Mouse (Mus musculus) embryo, embryonic 11 days (tissue): ENCODE measurements around the gene Vinac1.
A peak's percentile ranks its signal among the peaks of the same experiment; 100 is the strongest.
"Not testable (repeated sequence)": the region's sequence is repeated elsewhere in the genome, so short reads cannot be mapped to it uniquely, and the experiment has no call there.

Source experiments
- DNase-seq: peaks from one replicate; pipeline ENCODE4 v3.0.0-alpha.2; 2015

Vinac1 gene

DNA sequence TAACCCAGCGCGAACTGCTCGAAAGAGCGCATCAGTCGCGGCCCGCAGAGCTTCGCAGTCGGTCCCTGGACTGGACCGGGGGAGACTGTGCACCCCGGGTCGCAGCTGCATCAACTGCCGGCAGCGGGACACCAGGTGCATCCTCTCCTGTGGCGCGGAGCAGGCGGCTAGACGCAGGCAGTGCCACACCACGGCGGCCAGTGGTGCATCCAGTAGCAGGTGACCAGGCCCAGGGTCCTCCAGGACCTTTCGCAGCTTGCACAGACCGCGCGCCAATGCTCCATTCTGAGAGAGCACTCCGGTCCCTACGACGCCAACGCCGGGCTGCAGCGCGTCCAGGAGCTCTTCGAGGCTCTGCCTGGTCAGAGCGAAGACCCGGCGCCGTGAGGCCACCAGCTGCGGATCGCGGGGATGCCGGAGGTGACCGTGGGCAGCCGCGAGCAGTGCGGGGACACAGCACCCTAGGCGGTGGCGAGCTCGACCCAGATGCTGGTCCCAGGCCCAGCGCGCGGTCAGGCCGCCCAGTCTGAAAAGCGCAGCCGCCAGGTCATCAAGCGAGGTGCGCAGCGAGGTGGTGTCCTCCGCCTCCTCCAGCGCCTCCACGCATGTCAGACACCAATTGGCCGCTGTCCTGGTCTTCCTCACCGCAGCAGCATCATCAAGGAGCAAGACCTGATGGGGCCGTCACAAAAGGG, 8.9 kb downstream of the Vinac1 start:
- DNase-seq: peak; percentile 71

DNA sequence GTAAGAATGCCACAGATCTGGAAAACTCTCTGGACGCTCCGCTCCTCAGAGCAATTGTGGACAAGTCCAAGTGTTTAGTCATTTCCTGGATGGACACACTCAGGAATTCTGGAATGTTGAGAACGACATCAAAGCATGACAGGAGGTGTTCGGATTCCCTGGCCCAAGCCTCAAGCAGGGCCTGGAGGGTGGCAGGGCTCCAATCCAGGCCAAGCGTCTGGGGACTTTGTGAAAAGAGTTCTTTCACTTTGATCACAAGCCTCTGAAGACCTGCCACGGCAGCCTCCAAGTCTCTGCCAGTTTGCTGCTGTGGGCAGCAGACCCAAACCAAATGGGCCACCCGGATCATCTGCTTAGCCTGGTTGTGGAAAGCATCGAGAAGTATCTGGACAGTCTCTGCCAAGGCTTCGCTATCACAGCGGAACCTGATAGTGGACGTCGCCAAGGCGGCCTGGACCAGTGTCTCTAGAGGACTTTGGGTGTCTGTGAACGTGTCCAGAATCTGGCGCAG, 9.5 kb downstream of the Vinac1 start:
- no peak for DNase-seq

DNA sequence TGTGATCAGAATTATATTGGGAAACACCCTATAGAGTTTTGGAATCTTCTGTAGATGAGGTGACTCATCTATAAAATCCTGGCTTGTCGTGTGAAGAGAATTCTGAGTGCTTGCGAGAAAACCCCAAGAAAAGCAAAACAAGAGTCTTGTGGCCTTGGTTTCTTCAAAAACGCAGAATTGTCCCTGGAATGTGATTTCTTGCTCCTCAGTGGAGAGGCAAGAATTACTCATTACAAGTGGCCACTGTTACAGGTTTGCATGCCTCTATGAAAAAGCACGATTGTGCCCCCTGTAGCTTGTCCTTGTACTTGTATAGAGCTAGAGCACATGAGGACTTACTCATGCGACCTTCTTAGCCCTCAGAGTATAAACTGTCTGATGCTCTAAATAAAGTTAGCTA, 12.6 kb downstream of the Vinac1 start:
- DNase-seq: no peak

DNA sequence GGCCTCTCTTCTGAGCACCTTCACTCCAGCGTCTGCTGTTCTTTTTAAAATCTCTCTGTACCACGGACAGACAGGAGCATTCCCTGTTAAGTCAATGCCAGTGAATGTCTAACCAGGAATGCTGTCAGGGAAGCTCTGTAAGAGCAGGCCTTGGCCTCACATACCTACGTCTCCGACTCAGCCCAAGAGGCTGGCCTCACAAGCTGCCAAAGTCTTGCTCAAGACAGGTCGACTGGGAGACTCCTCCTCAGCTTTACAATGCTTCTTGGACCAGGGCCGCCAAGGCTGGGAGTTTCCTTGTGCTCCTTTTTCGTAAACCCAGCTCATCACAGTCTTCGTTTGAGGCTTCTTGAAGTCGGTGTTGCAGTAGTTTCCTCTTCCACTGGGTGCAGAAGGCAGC, 23.2 kb downstream of the Vinac1 start:
- no peak for DNase-seq

DNA sequence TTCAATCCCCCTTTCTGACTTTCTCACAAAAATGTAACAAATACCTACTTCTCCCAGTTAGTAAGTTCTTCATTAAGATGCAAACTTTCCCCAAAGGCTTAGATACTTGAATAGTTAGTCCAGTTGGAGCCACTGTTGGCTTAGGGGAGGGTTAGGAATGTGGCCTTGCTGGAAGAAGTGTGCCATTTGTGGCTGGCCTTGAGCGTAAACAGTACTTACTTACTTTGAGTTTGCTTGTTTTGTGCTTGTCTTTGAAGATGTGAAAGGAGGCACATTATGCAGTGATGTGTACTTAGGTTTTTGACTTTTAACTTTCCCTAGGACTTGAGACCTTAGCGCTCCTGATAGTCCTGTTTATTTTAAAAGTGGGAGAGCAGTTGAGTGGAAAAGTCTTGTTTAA, 27.9 kb downstream of the Vinac1 start:
- DNase-seq: no peak

DNA sequence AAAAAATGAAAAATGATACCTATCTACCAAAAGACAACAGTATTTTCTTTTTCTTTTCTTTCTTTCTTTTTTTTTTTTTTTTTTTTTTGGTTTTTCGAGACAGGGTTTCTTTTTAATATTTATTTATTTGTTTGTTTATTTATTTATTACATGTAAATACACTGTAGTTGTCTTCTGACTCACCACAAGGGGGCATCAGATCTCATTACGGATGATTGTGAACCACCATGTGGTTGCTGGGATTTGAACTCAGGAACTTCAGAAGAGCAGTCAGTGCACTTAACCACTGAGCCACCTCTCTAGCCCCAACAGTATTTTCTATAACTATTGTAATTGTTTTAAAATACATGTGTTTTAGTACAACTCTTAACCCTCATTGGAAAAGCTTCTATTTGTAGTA, 39.1 kb downstream of the Vinac1 start:
- DNase-seq: not testable (repeated sequence)

DNA sequence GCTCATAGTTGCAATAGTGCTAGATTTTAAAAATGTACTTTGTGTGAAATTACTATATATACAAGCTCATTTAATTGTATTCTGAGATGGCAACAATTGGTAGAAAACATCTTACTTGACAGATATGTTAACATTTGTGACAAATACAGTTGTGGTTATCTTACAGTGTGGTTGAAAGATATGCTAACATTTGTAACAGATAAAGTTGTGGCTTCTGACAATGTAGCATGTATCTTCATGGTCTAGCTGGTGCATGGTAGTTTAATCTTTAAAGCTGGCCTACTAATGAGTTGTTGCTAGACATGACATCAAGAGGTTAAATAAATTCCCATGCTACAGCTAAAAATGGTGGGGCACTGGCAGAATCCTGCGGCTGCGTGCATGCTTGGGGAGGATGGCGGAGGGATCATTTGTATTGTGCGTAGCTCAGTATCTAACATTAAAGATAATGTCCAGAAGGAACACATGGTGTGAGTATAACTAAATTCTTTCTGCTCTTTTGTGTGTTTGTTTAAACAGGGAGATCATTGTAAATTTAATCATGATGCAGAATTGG, 41.7 kb downstream of the Vinac1 start:
- no peak for DNase-seq

DNA sequence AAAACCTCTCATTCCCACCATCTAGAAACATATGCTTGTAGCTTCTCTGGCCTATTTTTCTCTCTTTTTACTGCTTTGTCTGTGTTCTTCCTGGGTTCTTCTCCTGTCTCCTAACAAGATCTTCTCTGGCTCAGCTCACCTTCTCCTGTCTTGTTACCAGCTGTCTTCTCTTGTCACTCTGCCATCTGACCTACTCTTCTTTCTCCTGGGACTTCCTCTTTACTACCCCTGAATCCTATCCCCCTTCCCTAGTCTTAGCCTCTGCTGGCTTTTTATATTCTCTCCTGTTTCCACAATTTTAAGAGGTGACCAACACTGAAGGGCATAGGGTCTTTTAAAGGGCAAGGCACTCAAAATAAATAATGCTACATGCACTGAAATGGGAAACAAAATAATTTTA, 43.1 kb downstream of the Vinac1 start:
- no peak for DNase-seq

DNA sequence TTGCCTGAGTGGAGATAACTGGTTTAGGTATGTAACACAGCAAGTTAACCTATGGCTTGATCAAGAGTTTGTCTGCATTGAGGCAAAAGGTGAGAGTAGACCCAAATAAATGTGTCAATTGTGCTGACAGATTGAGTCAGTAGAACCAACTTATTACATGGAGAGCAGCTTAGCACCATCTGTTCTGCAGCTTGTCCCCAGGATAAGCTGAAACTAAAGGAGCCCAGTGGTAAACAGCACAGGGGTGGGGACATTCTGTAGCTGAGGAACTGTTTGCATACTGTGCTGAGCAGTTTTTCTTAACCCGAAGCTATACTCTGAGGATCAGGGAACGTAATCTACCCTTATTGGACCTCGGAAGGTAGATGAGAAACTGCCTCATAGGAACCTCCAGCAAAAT, 63.2 kb downstream of the Vinac1 start:
- no peak for DNase-seq

DNA sequence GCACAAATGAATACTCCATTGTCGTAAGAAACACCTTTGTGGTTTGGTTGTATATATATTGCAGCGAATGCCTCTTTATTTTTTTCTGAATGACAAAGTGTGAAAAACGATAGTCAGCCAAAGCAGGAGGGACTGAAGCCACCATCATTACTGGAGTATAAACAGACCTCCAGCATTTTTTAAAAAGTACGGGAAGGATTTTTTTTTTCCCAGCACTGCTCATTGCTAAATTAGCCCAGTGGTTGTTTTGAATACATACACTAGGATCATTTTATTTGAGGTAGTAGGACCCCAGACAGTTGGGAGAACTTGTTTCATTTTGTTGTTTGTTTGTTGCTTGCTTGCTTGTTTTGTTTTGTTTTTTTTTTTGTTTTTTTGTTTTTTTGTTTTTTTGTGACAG, 72.4 kb downstream of the Vinac1 start:
- no peak for DNase-seq
